Mouse (Mus musculus): ENCODE measurements at regions not wholly inside any gene's neighbourhood (a gene's known extent, or its start where the extent isn't known, plus 50 kb on each side); places are given as distances from the start of the nearest gene placed in this dataset.
"Not testable (repeated sequence)": the region's sequence is repeated elsewhere in the genome, so short reads cannot be mapped to it uniquely, and the experiment has no call there.

DNA sequence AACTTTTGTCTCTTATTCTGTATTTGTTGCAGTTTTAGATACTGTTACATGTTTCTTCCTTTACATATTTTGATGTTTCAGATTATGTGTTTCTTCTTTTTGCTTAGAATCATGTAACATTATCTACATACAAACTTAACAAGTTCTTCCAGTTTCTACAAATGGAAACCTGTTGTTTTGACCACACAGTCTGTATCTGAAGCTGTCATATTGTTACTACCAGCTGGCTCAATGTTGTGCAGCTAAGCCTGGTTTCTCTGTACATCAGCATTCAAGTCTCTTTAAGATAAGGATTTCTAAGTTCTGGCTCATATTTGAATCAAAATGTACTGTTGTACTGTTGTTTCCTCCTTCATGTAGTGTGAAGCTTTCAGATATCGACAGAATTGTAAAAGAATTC is 65.4 kb upstream of the Vps41 start:
- no peak for DNase-seq (ENCODE audit: low read depth, low spot score)

GRCm38 (mm10) chr13:18614763-18615616 is 102.1 kb upstream of the Vps41 start:
- no peak for DNase-seq (ENCODE audit: low read depth, low spot score)

- DNase-seq (ENCODE audit: low read depth, low spot score), result no peak
Measured at GRCm38 (mm10) chr13:18580718-18581550, 136.2 kb upstream of the Vps41 start.

DNA sequence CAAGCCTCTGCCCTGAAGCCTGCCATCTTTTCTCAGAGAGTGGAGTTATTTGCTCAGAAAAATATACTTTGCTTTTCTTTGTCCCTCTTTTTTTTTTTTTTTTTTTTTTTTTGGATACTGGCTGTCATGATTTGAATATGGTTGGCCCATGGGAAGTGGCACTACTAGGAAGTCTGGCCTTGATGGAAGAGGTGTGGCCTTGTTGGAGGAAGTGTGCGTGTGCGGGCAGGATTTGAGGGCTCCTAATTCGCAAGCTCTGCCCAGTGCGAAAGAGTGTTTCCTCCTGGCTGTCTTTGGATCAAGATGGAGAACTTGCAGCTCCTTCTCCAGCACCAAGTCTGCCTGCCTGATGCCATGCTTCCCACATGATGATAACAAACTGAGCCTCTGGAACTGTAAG is 141.1 kb upstream of the Vps41 start:
- DNase-seq (ENCODE audit: low read depth, low spot score), result no peak

- peak; percentile 51 for DNase-seq (ENCODE audit: low read depth, low spot score)
Measured at GRCm38 (mm10) chr13:18575599-18575998, 141.5 kb upstream of the Vps41 start.

- not testable (repeated sequence) for DNase-seq (ENCODE audit: low read depth, low spot score)
Measured at GRCm38 (mm10) chr13:18542032-18542431, 144.5 kb upstream of the Pou6f2 start.

DNA sequence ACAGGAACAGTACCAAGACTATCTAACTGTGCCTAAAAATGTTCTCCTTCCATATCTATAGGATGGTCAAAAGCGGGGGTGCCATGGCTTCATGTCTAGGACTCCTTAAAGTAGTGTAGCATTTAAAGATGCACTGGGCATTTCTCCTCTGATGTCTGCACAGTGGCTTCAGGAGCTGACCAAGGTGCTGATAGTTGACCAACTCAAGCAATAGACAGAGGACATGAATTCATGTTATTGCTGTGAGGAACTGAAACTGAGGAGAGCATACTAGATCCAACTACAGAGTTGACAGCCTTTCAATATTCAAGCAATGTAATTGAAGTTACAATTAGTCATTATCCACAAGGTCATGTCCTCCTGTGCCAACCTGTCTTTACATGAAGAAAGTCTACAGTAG is 133.0 kb upstream of the Pou6f2 start:
- DNase-seq (ENCODE audit: low read depth, low spot score), result peak; percentile 31

DNA sequence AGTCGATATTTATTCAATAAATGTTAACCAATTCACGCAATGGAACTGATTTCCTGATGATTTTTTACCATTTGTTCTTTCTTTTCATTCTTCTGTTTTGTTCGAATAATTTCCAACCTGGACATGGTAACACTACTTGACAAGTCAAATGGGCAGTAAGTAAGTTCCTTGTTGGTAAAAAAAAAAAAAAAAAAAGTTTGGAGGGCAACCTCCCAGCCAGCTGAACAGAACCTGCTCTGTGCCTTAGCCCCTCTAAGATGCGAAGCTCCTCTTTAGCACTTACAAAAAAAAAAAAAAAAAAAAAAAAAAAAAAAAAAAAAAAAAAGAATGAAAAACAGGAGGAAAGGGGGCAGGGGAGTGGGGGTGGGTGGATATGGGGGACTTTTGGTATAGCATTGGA is 100.7 kb upstream of the Pou6f2 start:
- DNase-seq (ENCODE audit: low read depth, low spot score), result no peak

GRCm38 (mm10) chr13:18497582-18498157 is 100.2 kb upstream of the Pou6f2 start:
- DNase-seq (ENCODE audit: low read depth, low spot score), result peak; percentile 25

- DNase-seq (ENCODE audit: low read depth, low spot score), result no peak
Measured at GRCm38 (mm10) chr13:18495021-18495811, 97.7 kb upstream of the Pou6f2 start.

DNA sequence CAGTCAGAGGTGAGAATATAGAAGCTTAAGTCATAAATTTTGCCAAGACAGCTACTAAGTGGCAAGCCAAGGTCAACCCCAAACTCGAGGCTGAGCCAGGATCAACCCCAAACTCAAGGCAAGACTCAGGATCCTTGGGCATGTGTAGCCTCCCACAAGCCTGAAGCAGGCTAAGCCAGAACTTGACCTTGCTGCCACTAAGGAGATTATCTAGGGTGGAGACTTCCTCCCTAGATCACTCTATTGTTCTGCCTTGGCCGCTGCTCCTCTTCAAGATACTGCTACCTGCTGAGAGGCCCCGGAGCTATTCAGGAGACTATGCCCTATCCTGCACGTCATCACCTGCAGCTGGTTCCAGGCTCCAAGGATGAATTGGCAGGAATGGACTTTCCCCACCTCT is 88.3 kb upstream of the Pou6f2 start:
- DNase-seq (ENCODE audit: low read depth, low spot score), result not testable (repeated sequence)

DNA sequence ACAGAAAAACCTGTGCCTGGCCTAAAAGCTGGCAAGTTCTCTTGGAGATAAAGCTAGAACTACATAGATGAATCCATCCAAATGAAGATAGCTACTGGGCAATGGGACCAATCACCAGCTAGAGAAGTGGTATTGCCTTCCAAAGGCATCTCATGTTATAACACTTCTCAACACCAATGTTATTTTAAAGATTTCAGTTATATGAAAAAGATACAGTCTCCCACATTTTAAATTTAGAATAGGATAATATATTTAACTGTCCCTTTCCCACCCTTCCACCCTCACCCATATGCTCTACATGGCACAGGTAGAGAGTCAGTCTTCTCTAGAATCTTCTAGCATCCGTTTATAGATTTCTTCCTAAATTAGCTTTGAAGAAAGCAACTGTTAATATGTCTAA is 87.6 kb upstream of the Pou6f2 start:
- DNase-seq (ENCODE audit: low read depth, low spot score), result no peak

GRCm38 (mm10) chr13:18476311-18476710 is 78.8 kb upstream of the Pou6f2 start:
- DNase-seq (ENCODE audit: low read depth, low spot score), result no peak

- DNase-seq (ENCODE audit: low read depth, low spot score), result no peak
Measured at GRCm38 (mm10) chr13:18471534-18471933, 74.0 kb upstream of the Pou6f2 start.

DNA sequence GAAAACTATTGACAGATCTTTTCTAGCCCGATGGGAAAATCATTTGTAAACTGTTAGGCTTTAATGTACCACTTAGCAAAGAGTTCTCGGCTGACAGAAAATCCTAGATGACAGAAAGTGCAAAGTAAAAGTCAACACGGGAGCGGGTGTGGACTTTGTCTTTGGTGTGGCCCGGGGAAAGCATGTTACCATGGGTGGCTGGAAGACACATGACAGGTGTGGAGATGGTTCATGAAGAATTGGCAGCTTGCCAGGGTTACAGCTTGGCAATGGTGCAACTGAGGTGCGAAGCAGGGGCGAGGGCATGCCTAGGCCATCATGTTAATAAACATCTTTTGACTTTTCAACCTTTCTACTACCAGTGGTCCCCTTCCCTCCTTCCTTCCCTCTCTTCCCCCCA is 68.4 kb upstream of the Pou6f2 start:
- no peak for DNase-seq (ENCODE audit: low read depth, low spot score)

GRCm38 (mm10) chr13:18462221-18462620 is 64.7 kb upstream of the Pou6f2 start:
- DNase-seq (ENCODE audit: low read depth, low spot score), result no peak

DNA sequence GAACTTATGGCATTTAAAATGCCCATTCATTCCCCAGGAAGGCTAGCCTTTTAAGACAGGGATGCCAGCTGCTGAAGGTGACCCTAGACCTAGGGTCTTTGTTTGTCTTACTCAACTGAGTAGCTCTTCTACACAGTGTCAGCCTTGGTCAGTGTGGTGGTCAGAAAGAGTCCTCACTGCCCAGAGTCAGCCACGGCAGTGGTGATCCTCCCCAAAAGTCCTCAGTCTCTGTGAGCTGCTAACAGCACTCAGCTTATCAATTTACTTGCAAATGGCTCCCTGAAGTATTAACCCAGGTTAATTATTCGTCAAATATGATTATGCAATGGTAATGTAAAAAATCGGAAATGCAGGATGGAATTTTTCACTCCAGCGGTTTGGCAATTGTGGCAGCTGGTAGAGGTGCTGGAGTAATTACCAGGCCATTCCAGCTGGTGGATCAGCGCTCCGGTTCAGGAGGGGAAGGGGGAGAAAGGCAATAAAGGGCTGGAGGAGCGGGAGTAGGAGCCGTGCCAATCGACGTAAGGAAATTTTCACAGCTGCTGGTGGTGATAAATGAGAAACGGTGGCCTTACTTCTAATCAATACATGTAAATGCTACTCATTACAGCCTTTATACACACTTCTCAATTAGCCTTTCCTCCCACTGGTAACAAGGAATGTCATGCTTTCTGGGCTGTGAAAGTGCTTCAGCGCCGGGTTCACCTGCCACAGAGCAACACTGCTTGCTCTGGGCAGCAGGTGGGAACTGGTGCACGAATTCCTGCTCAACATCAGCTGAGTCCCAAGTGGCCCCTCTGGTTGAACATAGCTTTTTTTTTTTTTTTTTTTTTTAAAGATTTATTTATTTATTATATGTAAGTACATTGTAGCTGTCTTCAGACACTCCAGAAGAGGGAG is 60.1 kb upstream of the Pou6f2 start:
- peak; percentile 41 for DNase-seq (ENCODE audit: low read depth, low spot score)
